In genomic region chr12:24571523-24572392, GRCm38 (mm10) we compare ENCODE assay signal across 8 mouse cellular contexts. TPM values are rescaled to one million over a fixed set of nuclear protein-coding genes. Genes with fewer than 3 reads are reported as not detected.
DNase-seq lines count a peak whose midpoint lies in the region; ATAC-seq lines count a peak whose summit lies in the region.

TSS of gene Grhl1 (plus strand) at chr12:24572283.

- no peaks in the 10 kb centered on the region for H3K9me3 ChIP-seq in embryonic facial prominence, embryonic 12.5 days
- no peaks in the 10 kb centered on the region for H3K9me3 ChIP-seq in limb, embryonic 10.5 days (replicated peaks)
- no peaks in the 10 kb centered on the region for H3K9me3 ChIP-seq in midbrain, embryonic 12.5 days

- H3K9ac ChIP-seq in embryonic facial prominence, embryonic 12.5 days: peak within 1 kb of the TSS; percentile 50
- peak within 1 kb of the TSS; percentile 43 for H3K9ac ChIP-seq in midbrain, embryonic 12.5 days (replicated peaks)

- 0 out of 2 replicates have a peak, but pooled peaks cover 2% of the 10 kb centered on the region for H3K4me1 ChIP-seq in embryonic facial prominence, embryonic 12.5 days
- H3K4me1 ChIP-seq in limb, embryonic 10.5 days: peaks cover 19% of the 10 kb centered on the region
- H3K4me1 ChIP-seq in midbrain, embryonic 12.5 days: peaks cover 6% of the 10 kb centered on the region; the same call in 1 of the 2 replicates

- DNase-seq in 3134 (ENCODE audit: extremely low read depth, insufficient read length, low spot score): peak; percentile 83
- DNase-seq in adrenal gland, postnatal 36 days: peak; percentile 97 to 98
- DNase-seq in heart, adult 18-20 months: peak; percentile 95 to 97
- DNase-seq in kidney, adult 18-20 months: peak; percentile 94
- peak; percentile 92 for DNase-seq in limb, embryonic 10.5 days (ENCODE audit: low spot score)
- DNase-seq in skeletal muscle tissue, adult 2 months (ENCODE audit: low read depth, low spot score): peak; percentile 89

- WGBS in embryonic facial prominence, embryonic 12.5 days: 2% methylated on average over 64 of the region's 64 CpGs
- 1% methylated on average over 64 of the region's 64 CpGs for WGBS in limb, embryonic 10.5 days
- WGBS in midbrain, embryonic 12.5 days: 2% methylated on average over 59 of the region's 64 CpGs

- H3K27ac ChIP-seq in embryonic facial prominence, embryonic 12.5 days: no peak within 1 kb of the TSS
- peak within 1 kb of the TSS; percentile 50 for H3K27ac ChIP-seq in limb, embryonic 10.5 days
- H3K27ac ChIP-seq in midbrain, embryonic 12.5 days (replicated peaks): no peak within 1 kb of the TSS

- H3K27me3 ChIP-seq in embryonic facial prominence, embryonic 12.5 days: peaks cover 37% of the 10 kb centered on the region
- peaks cover 55% of the 10 kb centered on the region for H3K27me3 ChIP-seq in limb, embryonic 10.5 days (ENCODE audit: low read depth, poor library complexity, severe bottlenecking)
- H3K27me3 ChIP-seq in midbrain, embryonic 12.5 days: peaks cover 52% of the 10 kb centered on the region

- no peaks in the 10 kb centered on the region for H3K36me3 ChIP-seq in embryonic facial prominence, embryonic 12.5 days
- no peaks in the 10 kb centered on the region for H3K36me3 ChIP-seq in limb, embryonic 10.5 days
- H3K36me3 ChIP-seq in midbrain, embryonic 12.5 days: no peaks in the 10 kb centered on the region

- ATAC-seq in embryonic facial prominence, embryonic 12.5 days (ENCODE audit: insufficient number of reproducible peaks, insufficient read depth, low FRiP score, low TSS enrichment): peak; percentile 98
- peak; percentile 100 for ATAC-seq in midbrain, embryonic 12.5 days (ENCODE audit: low FRiP score, low read depth)

- peak within 1 kb of the TSS; percentile 81 for H3K4me2 ChIP-seq in embryonic facial prominence, embryonic 12.5 days (replicated peaks)
- peak within 1 kb of the TSS; percentile 64 for H3K4me2 ChIP-seq in midbrain, embryonic 12.5 days (replicated peaks)

- peak within 1 kb of the TSS; percentile 60 for H3K4me3 ChIP-seq in embryonic facial prominence, embryonic 12.5 days
- H3K4me3 ChIP-seq in limb, embryonic 10.5 days: peak within 1 kb of the TSS; percentile 69
- peak within 1 kb of the TSS; percentile 60 for H3K4me3 ChIP-seq in midbrain, embryonic 12.5 days

RNA-seq across cellular contexts. Expression of gene Grhl1, which starts in this region (rescaled TPM):
- 1 to 10 TPM in 1 of 2 experiments, under 1 TPM in 1; 0.56 to 1.1 TPM for total RNA-seq in adrenal gland, postnatal 36 days (2021)
- 1.1 and 2.5 TPM in 2 replicates for polyA plus RNA-seq in embryonic facial prominence, embryonic 12.5 days (2016; fragmentation: Nextera tagmentation; extraction: Ambion mirVana)
- total RNA-seq in heart, adult 18-20 months (2021): under 1 TPM; 0.35 to 0.54 TPM
- 0.55 and 0.71 TPM in 2 replicates for polyA plus RNA-seq in limb, embryonic 10.5 days (2016; fragmentation: Nextera tagmentation; extraction: Ambion mirVana)
- 0.64 and 0.75 TPM in 2 replicates for polyA plus RNA-seq in midbrain, embryonic 12.5 days (2016; fragmentation: Nextera tagmentation; extraction: Ambion mirVana)

Comparison
In these comparisons a context has a peak if more than half of its experiments do, and no peak if none do; other contexts are left out.
1. Peak in DNase-seq in heart, adult 18-20 months; RNA of the gene not detected or under 1 TPM.
2. Peak in DNase-seq, H3K4me3 ChIP-seq and H3K27ac ChIP-seq in limb, embryonic 10.5 days; RNA of the gene not detected or under 1 TPM.
3. Peak in ATAC-seq, H3K4me3 ChIP-seq, H3K9ac ChIP-seq and H3K4me2 ChIP-seq in midbrain, embryonic 12.5 days; RNA of the gene not detected or under 1 TPM.